Mouse (Mus musculus) stomach, embryonic 14.5 days (tissue): ENCODE measurements around the gene Gm38394. TPM values are rescaled to one million over a fixed set of nuclear protein-coding genes. Genes with fewer than 3 reads are reported as not detected.
"Not testable (repeated sequence)": the region's sequence is repeated elsewhere in the genome, so short reads cannot be mapped to it uniquely, and the experiment has no call there.

Source experiments
- ATAC-seq: fragments of 200-750 bp; cut with Nextera tagmentation; 2 replicates; pipeline ENCODE4 v1.8.0; 2017; ENCODE audit warnings: low read depth, moderate TSS enrichment; ENCODE audit not compliant: insufficient number of reproducible peaks, insufficient read depth, low FRiP score
- H3K27ac ChIP-seq: fragments of 300-500 bp; sonication (generic); 2 replicates; pipeline ENCODE4 v1.5.1; 2014; ENCODE audit warnings: mild to moderate bottlenecking, low read length, moderate library complexity, mixed read lengths
- H3K27me3 ChIP-seq: fragments of 300-500 bp; sonication (generic); 2 replicates; pipeline ENCODE4 v1.6.1; 2014; ENCODE audit warnings: low read length, control low read depth, mixed read lengths; ENCODE audit not compliant: control insufficient read depth, insufficient read depth
- H3K36me3 ChIP-seq: fragments of 300-500 bp; sonication (generic); 2 replicates; pipeline ENCODE4 v1.6.1; 2014; ENCODE audit warnings: mild to moderate bottlenecking, control low read depth, low read length, moderate library complexity, mixed read lengths; ENCODE audit not compliant: control insufficient read depth, insufficient read depth
- H3K4me1 ChIP-seq: fragments of 300-500 bp; sonication (generic); 2 replicates; pipeline ENCODE4 v1.6.1; 2014; ENCODE audit warnings: low read length, control low read depth, mixed read lengths; ENCODE audit not compliant: control insufficient read depth, insufficient read depth
- H3K4me2 ChIP-seq: fragments of 300-500 bp; sonication (generic); replicated peaks from 2 replicates; pipeline ENCODE4 v1.6.1; 2014; ENCODE audit warnings: low read depth, low read length, control low read depth
- H3K4me3 ChIP-seq: fragments of 300-500 bp; sonication (generic); 2 replicates; pipeline ENCODE4 v1.5.1; 2014; ENCODE audit warnings: low read depth, low read length, control low read depth
- H3K9ac ChIP-seq: fragments of 300-500 bp; sonication (generic); replicated peaks from 2 replicates; pipeline ENCODE4 v1.6.1; 2014; ENCODE audit warnings: low read depth, mild to moderate bottlenecking, control low read depth, low read length, moderate library complexity, mixed read lengths
- H3K9me3 ChIP-seq: fragments of 300-500 bp; sonication (generic); 2 replicates; pipeline ENCODE4 v1.6.1; 2016; ENCODE audit warnings: low read depth, low read length, control low read depth; ENCODE audit not compliant: control insufficient read depth
- WGBS: fragments of 180-500 bp; shearing (Covaris S2); extraction: QIAGEN DNeasy Blood & Tissue Kit; methylation state at CpG from one replicate; pipeline ENCODE4 v1.1.7; 2014; 5-methylcytosine and 5-hydroxymethylcytosine counted together
- polyA plus RNA-seq: library from polyadenylated mRNA; unstranded; fragments of >200 nt; fragmentation: Nextera tagmentation; extraction: Ambion mirVana; gene quantifications from 2 replicates; pipeline ENCODE4 v1.2.1, GENCODE M21; 2014

Gene Gm38394
- polyA plus RNA-seq, result 18.2 and 18.6 TPM in 2 replicates

- peak within 1 kb of the TSS; percentile 87 for H3K9ac ChIP-seq
Observed at GRCm38 (mm10) chr1:133661203-133661933, at the start of gene Gm38394. Gene Gm38394 (minus strand): TSS chr1:133661318.

GRCm38 (mm10) chr1:133710895-133711294 lies 49.8 kb upstream of the Gm38394 start:
- Histone ChIP-seq H3K4me1 (peaks cover 2% of the 10 kb centered on the region; the same call in 1 of the 2 replicates), H3K4me2 (no peak overlapping the region), H3K27ac (no peak overlapping the region), H3K36me3 (no peaks in the 10 kb centered on the region; the same call in 1 of the 2 replicates), H3K9ac (no peak overlapping the region), H3K4me3 (no peak overlapping the region), H3K27me3 (no peaks in the 10 kb centered on the region), H3K9me3 (no peaks in the 10 kb centered on the region)
- WGBS, result 59% methylated on average over 6 of the region's 6 CpGs
- ATAC-seq, result no peak

More at GRCm38 (mm10) chr1:133661203-133661933, at the start of gene Gm38394:
- WGBS, result 3% methylated on average over 26 of the region's 26 CpGs
- Histone ChIP-seq H3K27ac (peak within 1 kb of the TSS; percentile 95), H3K27me3 (no peaks in the 10 kb centered on the region), H3K4me3 (peak within 1 kb of the TSS; percentile 85), H3K9me3 (no peaks in the 10 kb centered on the region), H3K4me1 (peaks cover 34% of the 10 kb centered on the region), H3K36me3 (peaks cover 23% of the 10 kb centered on the region; the same call in 1 of the 2 replicates), H3K4me2 (peak within 1 kb of the TSS; percentile 85)
- peak; percentile 96 for ATAC-seq

GRCm38 (mm10) chr1:133709292-133709691 lies 48.2 kb upstream of the Gm38394 start:
- Histone ChIP-seq H3K27me3 (no peaks in the 10 kb centered on the region), H3K27ac (no peak overlapping the region)
- WGBS, result 66% methylated on average over 3 of the region's 3 CpGs

DNA sequence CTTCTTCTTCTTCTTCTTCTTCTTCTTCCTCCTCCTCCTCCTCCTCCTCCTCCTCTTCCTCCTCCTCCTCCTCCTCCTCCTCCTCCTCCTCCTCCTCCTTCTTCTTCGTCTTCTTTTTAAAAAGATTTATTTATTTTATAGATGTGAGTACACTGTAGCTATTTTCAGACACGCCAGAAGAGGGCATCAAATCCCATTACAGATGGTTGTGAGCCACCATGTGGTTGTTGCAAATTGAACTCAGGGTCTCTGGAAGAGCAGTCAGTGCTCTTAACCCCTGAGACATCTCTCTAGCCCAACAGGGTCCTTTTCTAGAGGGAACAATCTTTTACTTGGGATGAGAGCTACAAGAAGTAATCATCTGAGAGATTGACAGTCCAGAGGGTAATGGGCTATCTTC lies 40.7 kb upstream of the Gm38394 start:
- not testable (repeated sequence) for H3K27me3 ChIP-seq, H3K4me1 ChIP-seq, H3K4me3 ChIP-seq, H3K4me2 ChIP-seq, H3K9me3 ChIP-seq, H3K27ac ChIP-seq, ATAC-seq, H3K36me3 ChIP-seq, H3K9ac ChIP-seq
- WGBS, result 26% methylated on average over 1 of the region's 2 CpGs

More at GRCm38 (mm10) chr1:133709292-133709691, 48.2 kb upstream of the Gm38394 start:
- Histone ChIP-seq H3K4me1 (peaks cover 2% of the 10 kb centered on the region; the same call in 1 of the 2 replicates), H3K4me2 (no peak overlapping the region), H3K4me3 (no peak overlapping the region), H3K9me3 (no peaks in the 10 kb centered on the region), H3K36me3 (no peaks in the 10 kb centered on the region; the same call in 1 of the 2 replicates), H3K9ac (no peak overlapping the region)
- 0 out of 2 replicates have a peak, but pooled peaks have one; percentile 31 for ATAC-seq

GRCm38 (mm10) chr1:133697935-133698620 lies 37.0 kb upstream of the Gm38394 start:
- ATAC-seq, result no peak
- 95% methylated on average over 12 of the region's 12 CpGs for WGBS
- Histone ChIP-seq H3K9me3 (no peaks in the 10 kb centered on the region), H3K27me3 (no peaks in the 10 kb centered on the region), H3K4me1 (peaks cover 25% of the 10 kb centered on the region), H3K4me3 (no peak overlapping the region), H3K27ac (no peak overlapping the region), H3K9ac (no peak overlapping the region), H3K36me3 (no peaks in the 10 kb centered on the region), H3K4me2 (no peak overlapping the region)

DNA sequence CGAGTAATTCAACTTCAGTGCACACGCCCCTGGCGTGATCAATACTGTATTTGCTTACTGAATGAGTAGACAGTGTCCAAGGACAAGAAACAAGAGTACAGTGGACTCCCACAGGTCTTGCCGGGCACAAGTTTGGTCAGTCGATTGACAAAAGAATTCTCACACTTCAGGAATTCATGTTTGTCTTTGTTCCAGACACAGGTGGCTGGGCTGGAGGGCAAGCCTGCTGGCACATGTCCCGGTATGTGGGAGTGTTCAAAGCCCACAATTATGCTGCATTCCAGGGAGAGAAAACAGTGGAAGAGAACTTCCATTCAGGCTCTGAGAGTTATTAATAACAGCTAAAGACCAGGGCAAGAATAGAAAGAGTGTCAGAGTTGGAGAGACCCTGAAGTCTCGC lies 34.8 kb upstream of the Gm38394 start:
- Histone ChIP-seq H3K9me3 (no peaks in the 10 kb centered on the region), H3K27ac (peak overlapping the region; percentile 81), H3K4me2 (no peak overlapping the region), H3K27me3 (no peaks in the 10 kb centered on the region), H3K36me3 (no peaks in the 10 kb centered on the region), H3K4me1 (peaks cover 25% of the 10 kb centered on the region), H3K9ac (no peak overlapping the region), H3K4me3 (no peak overlapping the region)
- WGBS, result 30% methylated on average over 7 of the region's 7 CpGs
- ATAC-seq, result peak; percentile 60

GRCm38 (mm10) chr1:133694876-133695275 lies 33.8 kb upstream of the Gm38394 start:
- ATAC-seq, result no peak
- Histone ChIP-seq H3K36me3 (no peaks in the 10 kb centered on the region), H3K4me1 (peaks cover 25% of the 10 kb centered on the region), H3K27me3 (no peaks in the 10 kb centered on the region), H3K9ac (no peak overlapping the region), H3K9me3 (no peaks in the 10 kb centered on the region), H3K4me2 (no peak overlapping the region), H3K27ac (peak overlapping the region; percentile 80), H3K4me3 (no peak overlapping the region)
- 88% methylated on average over 1 of the region's 1 CpGs for WGBS

- no peak overlapping the region for H3K9ac ChIP-seq
- H3K4me2 ChIP-seq, result no peak overlapping the region
- H3K27ac ChIP-seq, result peak overlapping the region; percentile 80; the same call in 1 of the 2 replicates
- ATAC-seq, result no peak
- no peaks in the 10 kb centered on the region for H3K9me3 ChIP-seq
- H3K4me3 ChIP-seq, result no peak overlapping the region
- H3K27me3 ChIP-seq, result no peaks in the 10 kb centered on the region
- peaks cover 25% of the 10 kb centered on the region for H3K4me1 ChIP-seq
- no peaks in the 10 kb centered on the region for H3K36me3 ChIP-seq
- WGBS, result 4% methylated on average over 1 of the region's 1 CpGs
Observed at GRCm38 (mm10) chr1:133694301-133694700, 33.2 kb upstream of the Gm38394 start.
